Mouse (Mus musculus) cortical plate, adult 2 months (tissue): Measurements from ENCODE around the gene Slc20a1.

Source experiments
- CTCF ChIP-seq: fragments of 200-500 bp; IDR thresholded peaks from 2 replicates; pipeline ENCODE4 v1.5.1; 2011; ENCODE audit warnings: mild to moderate bottlenecking, control low read depth, low read length; ENCODE audit not compliant: insufficient read depth; ENCODE audit errors: extremely low read depth
- POLR2A ChIP-seq: fragments of 200-500 bp; IDR thresholded peaks from 2 replicates; pipeline ENCODE4 v1.6.1; 2011; ENCODE audit warnings: mild to moderate bottlenecking, low read length, control low read depth; ENCODE audit not compliant: insufficient read depth; ENCODE audit errors: extremely low read depth

DNA sequence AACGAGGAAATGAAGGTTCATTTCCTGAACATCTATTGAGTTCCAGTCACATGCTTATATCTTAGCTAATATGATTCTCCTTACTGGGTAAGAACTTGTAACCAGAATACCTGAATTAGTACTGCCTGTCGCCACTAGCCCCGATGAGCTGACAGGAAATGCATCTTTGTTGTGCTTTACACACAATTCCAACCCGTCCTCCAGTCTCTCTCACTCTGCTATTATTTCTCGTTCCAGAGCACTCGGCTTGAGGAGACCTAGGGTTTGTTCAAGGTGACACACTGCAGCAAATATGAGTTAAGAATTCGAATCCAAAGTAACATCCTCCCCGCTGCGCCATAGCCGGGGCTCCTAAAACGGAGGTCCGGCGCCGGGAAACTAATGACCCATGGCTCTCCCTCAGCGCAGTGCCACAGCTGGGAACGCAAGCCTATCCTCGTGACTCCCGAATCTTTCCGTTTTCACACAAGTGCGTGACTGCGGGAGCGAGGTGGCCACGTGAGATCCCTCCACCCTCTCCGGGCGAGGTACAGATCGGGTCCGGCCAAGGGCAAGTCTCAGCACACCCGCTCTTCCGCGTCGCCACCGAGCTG lies 625 bp upstream of the Slc20a1 start:
- TF ChIP-seq POLR2A = no peak
- TF ChIP-seq CTCF = no peak
